Mouse (Mus musculus): ENCODE measurements at regions not wholly inside any gene's neighbourhood (a gene's known extent, or its start where the extent isn't known, plus 50 kb on each side); places are given as distances from the start of the nearest gene placed in this dataset.

- peak; percentile 4 for DNase-seq (ENCODE audit: low read depth)
Measured at GRCm38 (mm10) chrX:107577501-107577900, 90.3 kb upstream of the Tbx22 start.

Data from c-Kit-positive CD71-negative TER-119-negative erythroid progenitor cells, embryonic 14.5 days (primary cell).